Mouse (Mus musculus) hindbrain, embryonic 14.5 days (tissue): ENCODE results near the gene Ext2. TPM values are rescaled to one million over a fixed set of nuclear protein-coding genes. Genes with fewer than 3 reads are reported as not detected.

Experiments used
- ATAC-seq: fragments of 200-750 bp; cut with Nextera tagmentation; 2 replicates; pipeline ENCODE4 v1.8.0; 2017; ENCODE audit warnings: moderate number of reproducible peaks, mild to moderate bottlenecking, moderate TSS enrichment, moderate library complexity; ENCODE audit not compliant: low FRiP score
- DNase-seq: peaks from one replicate; pipeline ENCODE4 v3.0.0-alpha.2; 2015; ENCODE audit warnings: low spot score
- H3K27ac ChIP-seq: fragments of 300-500 bp; sonication (generic); 2 replicates; pipeline ENCODE4 v1.5.1; 2014; ENCODE audit warnings: mild to moderate bottlenecking, moderate library complexity
- H3K27me3 ChIP-seq: fragments of 300-500 bp; sonication (generic); 2 replicates; pipeline ENCODE4 v1.6.1; 2014; ENCODE audit warnings: mild to moderate bottlenecking, low read length, mixed read lengths; ENCODE audit not compliant: control insufficient read depth, insufficient read depth
- H3K36me3 ChIP-seq: fragments of 300-500 bp; sonication (generic); replicated peaks from 2 replicates; pipeline ENCODE4 v1.6.1; 2014; ENCODE audit not compliant: control insufficient read depth, insufficient read depth
- H3K4me1 ChIP-seq: fragments of 300-500 bp; sonication (generic); replicated peaks from 2 replicates; pipeline ENCODE4 v1.6.1; 2014; ENCODE audit warnings: antibody characterized with exemption, low read length, mixed read lengths; ENCODE audit not compliant: control insufficient read depth, insufficient read depth
- H3K4me2 ChIP-seq: fragments of 300-500 bp; sonication (generic); replicated peaks from 2 replicates; pipeline ENCODE4 v1.6.1; 2014; ENCODE audit warnings: mild to moderate bottlenecking, moderate library complexity
- H3K4me3 ChIP-seq: fragments of 300-500 bp; sonication (generic); replicated peaks from 2 replicates; pipeline ENCODE4 v1.5.1; 2014; ENCODE audit warnings: mild to moderate bottlenecking, low read length
- H3K9ac ChIP-seq: fragments of 300-500 bp; sonication (generic); 2 replicates; pipeline ENCODE4 v1.6.1; 2014
- H3K9me3 ChIP-seq: fragments of 300-500 bp; sonication (generic); 2 replicates; pipeline ENCODE4 v1.6.1; 2016; ENCODE audit warnings: low read length; ENCODE audit not compliant: control insufficient read depth
- WGBS: fragments of 180-500 bp; shearing (Covaris S2); extraction: QIAGEN DNeasy Blood & Tissue Kit; methylation state at CpG from one replicate; pipeline ENCODE4 v1.1.7; 2014; 5-methylcytosine and 5-hydroxymethylcytosine counted together
- polyA plus RNA-seq: library from polyadenylated mRNA; unstranded; fragments of >200 nt; fragmentation: Nextera tagmentation; extraction: Ambion mirVana; gene quantifications from 2 replicates; pipeline ENCODE4 v1.2.1, GENCODE M21; 2014

Gene Ext2
- polyA plus RNA-seq, 1 experiment from 2014 or later: 71.3 TPM

GRCm38 (mm10) chr2:93741700-93742099, 80.7 kb downstream of the Ext2 start:
- DNase-seq: no peak
- H3K4me1 ChIP-seq: peaks cover 22% of the 10 kb centered on the region
- H3K36me3 ChIP-seq: peaks cover 10% of the 10 kb centered on the region
- no peaks in the 10 kb centered on the region for H3K27me3 ChIP-seq
- H3K9ac ChIP-seq: no peak overlapping the region
- WGBS: 86% methylated on average over 7 of the region's 7 CpGs
- ATAC-seq: no peak
- no peak overlapping the region for H3K4me3 ChIP-seq
- no peak overlapping the region for H3K27ac ChIP-seq
- no peaks in the 10 kb centered on the region for H3K9me3 ChIP-seq
- no peak overlapping the region for H3K4me2 ChIP-seq

- Histone ChIP-seq H3K36me3 (peaks cover 10% of the 10 kb centered on the region), H3K4me3 (no peak overlapping the region), H3K27me3 (no peaks in the 10 kb centered on the region), H3K9me3 (no peaks in the 10 kb centered on the region), H3K27ac (no peak overlapping the region), H3K4me2 (no peak overlapping the region), H3K4me1 (peaks cover 7% of the 10 kb centered on the region), H3K9ac (no peak overlapping the region)
- ATAC-seq (no peak), DNase-seq (no peak)
- WGBS: 86% methylated on average over 5 of the region's 5 CpGs
Measured at GRCm38 (mm10) chr2:93739044-93739569, 83.3 kb downstream of the Ext2 start.

DNA sequence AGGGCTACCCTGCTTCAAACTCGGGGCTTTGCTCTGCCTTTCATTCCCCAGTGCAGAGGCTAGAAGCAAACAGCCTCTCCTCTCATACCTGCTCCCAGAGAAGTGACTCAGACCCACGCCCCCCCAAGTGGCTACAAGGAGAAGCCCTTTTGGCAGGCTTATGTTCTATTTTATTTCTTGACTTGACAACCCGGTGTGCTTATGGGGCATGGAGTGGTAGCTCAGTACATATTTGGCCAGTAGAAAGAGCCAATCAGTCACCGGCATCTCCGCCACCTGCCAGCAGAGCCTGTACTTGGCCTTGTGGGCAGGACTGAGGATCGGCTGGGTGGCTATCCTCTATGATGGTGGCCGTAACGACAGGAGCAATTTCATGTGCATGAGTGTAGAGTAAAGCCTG, 85.2 kb downstream of the Ext2 start:
- Histone ChIP-seq H3K4me2 (no peak overlapping the region), H3K9ac (no peak overlapping the region), H3K4me1 (peaks cover 6% of the 10 kb centered on the region; the same call in 1 of the 2 replicates), H3K4me3 (no peak overlapping the region), H3K9me3 (no peaks in the 10 kb centered on the region), H3K36me3 (peaks cover 10% of the 10 kb centered on the region), H3K27ac (no peak overlapping the region), H3K27me3 (no peaks in the 10 kb centered on the region)
- 93% methylated on average over 8 of the region's 8 CpGs for WGBS
- no peak for DNase-seq
- ATAC-seq: no peak

GRCm38 (mm10) chr2:93732658-93733057, 89.7 kb downstream of the Ext2 start:
- no peaks in the 10 kb centered on the region for H3K9me3 ChIP-seq
- no peaks in the 10 kb centered on the region for H3K4me1 ChIP-seq
- WGBS: 93% methylated on average over 7 of the region's 7 CpGs
- no peak overlapping the region for H3K4me3 ChIP-seq
- H3K4me2 ChIP-seq: no peak overlapping the region
- no peak overlapping the region for H3K9ac ChIP-seq
- H3K27ac ChIP-seq: no peak overlapping the region
- no peaks in the 10 kb centered on the region for H3K27me3 ChIP-seq
- H3K36me3 ChIP-seq: peaks cover 12% of the 10 kb centered on the region
- ATAC-seq (no peak), DNase-seq (no peak)

- ATAC-seq (no peak), DNase-seq (no peak)
- H3K27me3 ChIP-seq: no peaks in the 10 kb centered on the region
- no peak overlapping the region for H3K9ac ChIP-seq
- no peaks in the 10 kb centered on the region for H3K4me1 ChIP-seq
- H3K9me3 ChIP-seq: peaks cover 8% of the 10 kb centered on the region; the same call in 1 of the 2 replicates
- 49% methylated on average over 11 of the region's 11 CpGs for WGBS
- no peak overlapping the region for H3K4me3 ChIP-seq
- H3K27ac ChIP-seq: no peak overlapping the region
- H3K4me2 ChIP-seq: no peak overlapping the region
- H3K36me3 ChIP-seq: peaks cover 12% of the 10 kb centered on the region
Measured at GRCm38 (mm10) chr2:93729585-93729984, 92.8 kb downstream of the Ext2 start.

DNA sequence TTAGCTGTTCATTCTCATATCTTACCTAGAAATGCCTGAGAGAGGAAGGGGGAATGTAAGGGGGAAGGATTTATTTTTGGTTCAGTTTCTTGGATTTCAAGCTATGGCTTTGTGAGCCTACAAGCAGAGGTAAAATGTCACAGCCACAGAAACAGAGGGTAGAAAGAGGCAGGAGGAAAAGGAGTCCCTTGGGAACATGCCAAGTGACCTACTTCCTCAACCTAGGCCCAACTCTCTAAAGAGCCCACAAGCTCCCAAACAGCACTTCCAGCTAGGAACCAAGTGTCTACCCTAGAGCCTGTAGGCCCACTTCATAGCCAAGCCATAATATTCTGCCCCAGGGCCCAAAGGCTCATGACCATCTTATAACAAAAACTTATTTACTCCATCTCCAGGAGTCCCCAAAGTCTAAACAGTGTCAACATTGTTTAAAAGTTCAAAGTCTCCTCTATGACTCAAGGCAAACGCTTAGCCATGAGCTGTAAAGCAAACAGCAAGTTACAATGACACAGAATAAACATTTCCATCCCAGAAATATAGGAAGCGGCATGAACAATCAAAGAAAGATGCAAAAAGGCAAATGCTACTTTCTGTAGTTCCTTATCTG, 99.1 kb downstream of the Ext2 start:
- H3K36me3 ChIP-seq: no peaks in the 10 kb centered on the region
- ATAC-seq: no peak
- 97% methylated on average over 2 of the region's 2 CpGs for WGBS

DNA sequence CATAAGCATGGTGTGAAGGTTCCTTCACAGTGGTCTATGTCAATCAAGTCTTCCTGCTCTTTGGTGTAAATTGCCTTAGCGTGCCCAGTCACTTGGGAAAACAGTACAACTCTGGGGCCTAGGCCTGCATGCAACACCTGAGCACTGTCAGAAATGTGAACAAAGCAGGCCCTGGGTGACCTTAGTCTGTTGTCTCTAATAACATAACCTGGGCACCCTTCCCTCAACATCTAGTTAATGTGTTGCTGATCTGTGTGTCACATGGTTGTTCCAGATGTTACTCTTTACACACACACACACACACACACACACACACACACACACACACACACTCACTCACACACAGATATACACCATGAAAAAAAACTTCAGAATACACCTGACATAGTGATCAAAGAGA, 101.4 kb downstream of the Ext2 start:
- Histone ChIP-seq H3K4me1 (peaks cover 17% of the 10 kb centered on the region), H3K4me3 (no peak overlapping the region), H3K27ac (no peak overlapping the region), H3K9me3 (peaks cover 9% of the 10 kb centered on the region; the same call in 1 of the 2 replicates), H3K9ac (no peak overlapping the region), H3K36me3 (no peaks in the 10 kb centered on the region; the same call in 1 of the 2 replicates), H3K4me2 (no peak overlapping the region), H3K27me3 (no peaks in the 10 kb centered on the region)
- no peak for ATAC-seq
- no peak for DNase-seq
- WGBS: 83% methylated on average over 1 of the region's 1 CpGs

More for the DNA sequence above, 99.1 kb downstream of the Ext2 start:
- Histone ChIP-seq H3K9ac (no peak overlapping the region), H3K4me1 (peaks cover 17% of the 10 kb centered on the region), H3K4me3 (no peak overlapping the region), H3K9me3 (peaks cover 9% of the 10 kb centered on the region; the same call in 1 of the 2 replicates), H3K27ac (no peak overlapping the region), H3K27me3 (no peaks in the 10 kb centered on the region), H3K4me2 (no peak overlapping the region)
- no peak for DNase-seq

- Histone ChIP-seq H3K4me2 (no peak overlapping the region), H3K36me3 (peaks cover under 1% of the 10 kb centered on the region; the same call in 1 of the 2 replicates), H3K27me3 (no peaks in the 10 kb centered on the region), H3K4me1 (peaks cover 17% of the 10 kb centered on the region), H3K27ac (no peak overlapping the region; the same call in 1 of the 2 replicates), H3K9me3 (peaks cover 6% of the 10 kb centered on the region; the same call in 1 of the 2 replicates), H3K9ac (no peak overlapping the region), H3K4me3 (no peak overlapping the region)
- no peak for DNase-seq
- no peak for ATAC-seq
- WGBS: 55% methylated on average over 9 of the region's 9 CpGs
Measured at GRCm38 (mm10) chr2:93719792-93720675, 102.3 kb downstream of the Ext2 start.

DNA sequence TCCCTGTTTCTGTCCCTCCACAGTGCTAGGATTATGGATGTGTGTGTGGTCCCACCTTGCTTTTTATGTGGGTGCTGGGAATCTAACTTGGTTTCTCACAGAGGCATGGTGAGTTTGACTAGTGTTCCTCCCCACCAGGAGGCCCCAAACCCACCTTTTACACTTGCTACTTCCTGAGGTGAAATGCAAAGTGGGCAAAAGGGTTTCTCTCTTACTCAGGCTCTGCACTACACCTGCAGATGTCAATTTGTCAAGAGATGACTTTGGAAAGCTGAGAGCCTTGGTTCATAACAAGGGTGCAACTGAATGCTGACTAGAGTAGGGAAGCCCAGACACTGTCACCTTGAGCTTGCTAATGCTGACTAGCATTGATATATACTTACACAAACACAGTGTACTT, 109.1 kb downstream of the Ext2 start:
- no peak for ATAC-seq
- H3K9ac ChIP-seq: no peak overlapping the region
- H3K4me3 ChIP-seq: no peak overlapping the region

More for the DNA sequence above, 109.1 kb downstream of the Ext2 start:
- Histone ChIP-seq H3K4me2 (no peak overlapping the region), H3K9me3 (no peaks in the 10 kb centered on the region), H3K27ac (no peak overlapping the region), H3K4me1 (no peaks in the 10 kb centered on the region), H3K36me3 (peaks cover 6% of the 10 kb centered on the region; the same call in 1 of the 2 replicates), H3K27me3 (no peaks in the 10 kb centered on the region)
- no peak for DNase-seq
